Mouse (Mus musculus) testis, postnatal 14 days (tissue): Measurements from ENCODE around the gene Ifitm10.
"Not testable (repeated sequence)": the region's sequence is repeated elsewhere in the genome, so short reads cannot be mapped to it uniquely, and the experiment has no call there.

Experiments
- DNase-seq: peaks from one replicate; pipeline ENCODE4 v3.0.0; 2021; ENCODE audit warnings: low spot score

Ifitm10 gene

GRCm38 (mm10) chr7:142368856-142369255 lies 4.7 kb downstream of the Ifitm10 start:
- DNase-seq, result no peak

DNA sequence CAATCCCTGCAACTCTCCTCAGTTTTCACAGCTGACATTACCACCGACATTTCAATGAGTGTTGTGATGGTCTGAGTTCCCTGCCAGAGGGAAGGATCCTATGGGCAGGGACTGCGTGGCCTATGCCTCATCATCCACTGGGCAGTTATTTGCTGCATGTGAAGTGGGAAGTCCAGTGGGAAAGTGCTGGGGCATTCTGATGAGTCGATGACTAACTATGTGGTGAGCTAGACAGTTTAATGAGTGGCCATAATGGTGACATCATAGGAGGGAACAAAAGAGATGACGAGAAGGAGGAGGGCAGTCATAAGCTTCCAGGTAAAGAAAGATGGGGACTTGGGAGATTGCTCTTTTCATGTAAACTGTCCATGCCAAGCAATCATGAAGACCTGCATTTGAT lies 10.4 kb downstream of the Ifitm10 start:
- DNase-seq, result no peak

GRCm38 (mm10) chr7:142360743-142361142 lies 12.8 kb downstream of the Ifitm10 start:
- no peak for DNase-seq

- no peak for DNase-seq
These were observed 14.4 kb downstream of the Ifitm10 start for GRCm38 (mm10) chr7:142359129-142359528.

GRCm38 (mm10) chr7:142357566-142357965 lies 16.0 kb downstream of the Ifitm10 start:
- DNase-seq, result no peak

- no peak for DNase-seq
These were observed 18.8 kb downstream of the Ifitm10 start for GRCm38 (mm10) chr7:142354661-142355233.

- DNase-seq, result no peak
These were observed 19.7 kb downstream of the Ifitm10 start for GRCm38 (mm10) chr7:142353854-142354253.

- DNase-seq, result no peak
These were observed 22.0 kb downstream of the Ifitm10 start for GRCm38 (mm10) chr7:142351569-142351968.

DNA sequence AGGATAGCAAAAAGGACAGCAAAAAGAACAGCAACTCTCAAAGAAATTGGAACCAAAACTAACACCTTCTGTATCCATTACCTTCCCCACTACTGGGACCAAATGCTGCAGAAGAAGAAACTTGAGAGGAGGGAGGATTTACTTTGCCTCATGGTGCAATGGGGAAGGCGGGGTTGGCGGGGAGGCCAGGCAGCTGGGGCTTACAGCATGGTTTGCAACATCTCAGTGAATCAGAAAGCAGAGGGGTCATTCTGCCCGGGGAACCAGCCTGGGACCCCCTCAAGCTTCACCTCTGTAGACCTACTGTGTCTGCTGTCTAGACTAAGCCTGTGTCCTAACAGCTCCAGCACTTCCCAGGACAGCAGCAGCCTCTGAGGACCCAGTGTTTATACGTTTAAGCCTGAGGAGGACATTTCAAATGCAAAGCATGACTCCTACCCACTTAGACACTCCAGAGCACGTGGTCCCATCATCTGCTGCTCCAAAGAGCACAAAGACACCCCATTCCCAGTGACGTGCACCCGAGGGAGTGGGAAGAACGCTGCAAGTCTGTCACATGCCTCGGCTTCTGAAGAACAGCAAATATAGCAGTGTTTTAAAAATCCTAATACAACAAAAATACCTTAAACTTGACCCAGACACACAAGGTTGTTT lies 24.1 kb downstream of the Ifitm10 start:
- no peak for DNase-seq

- DNase-seq, result no peak
These were observed 26.0 kb downstream of the Ifitm10 start for GRCm38 (mm10) chr7:142347542-142347941.

GRCm38 (mm10) chr7:142342247-142342640 lies 31.3 kb downstream of the Ifitm10 start:
- DNase-seq, result no peak

GRCm38 (mm10) chr7:142341564-142342246 lies 31.8 kb downstream of the Ifitm10 start:
- no peak for DNase-seq

DNA sequence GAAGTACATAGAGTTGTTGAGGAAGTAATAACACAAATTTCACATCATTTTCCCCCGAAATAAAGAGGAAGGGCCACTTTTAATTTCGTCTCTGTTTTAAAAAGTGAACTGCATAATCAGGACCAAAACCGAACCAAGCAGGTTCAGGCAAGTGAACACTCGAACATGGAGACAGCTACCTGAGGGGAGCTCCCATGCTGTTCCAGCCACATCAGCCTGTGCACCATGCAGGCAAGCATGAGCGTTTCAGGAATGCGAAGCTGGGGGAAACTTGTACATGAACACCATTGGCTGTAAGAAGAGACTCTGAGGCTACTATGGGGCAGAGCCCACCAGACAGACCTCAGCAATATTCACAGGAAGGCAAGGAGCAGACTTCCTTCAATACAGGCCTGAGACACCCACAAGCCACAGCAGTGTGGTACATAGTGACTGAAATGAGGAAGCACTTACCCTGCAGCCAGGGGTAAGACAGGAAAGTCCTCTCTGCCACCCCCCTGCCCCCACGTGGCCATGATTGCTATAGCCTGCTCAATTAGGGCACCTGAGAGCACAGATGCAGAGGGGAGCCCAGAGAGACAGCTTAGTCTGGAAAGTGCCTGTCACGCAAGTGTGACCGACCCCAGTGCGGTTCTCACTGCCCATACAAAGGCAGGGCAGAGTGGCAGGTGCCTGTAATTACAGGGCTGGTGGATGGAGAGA lies 33.1 kb downstream of the Ifitm10 start:
- DNase-seq, result no peak

DNA sequence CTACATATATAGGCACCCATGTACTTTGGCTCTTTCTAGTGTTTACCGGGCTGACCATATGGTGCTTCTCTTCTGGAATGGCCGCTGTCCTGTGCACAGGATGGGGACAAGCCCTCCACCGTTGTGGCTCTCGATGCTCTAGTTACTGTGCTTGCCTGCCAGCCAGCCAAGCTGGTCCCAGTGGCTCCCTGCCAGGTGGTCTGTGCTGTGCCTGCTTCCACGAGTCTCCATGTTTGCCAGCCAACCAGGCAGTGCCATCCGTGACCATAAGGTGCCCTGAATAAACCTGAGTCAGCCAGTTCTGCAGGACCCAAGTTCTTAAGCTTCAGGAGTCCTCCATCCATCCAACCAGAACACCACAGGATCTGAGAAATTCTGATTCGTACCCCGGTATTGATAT lies 38.4 kb downstream of the Ifitm10 start:
- no peak for DNase-seq

GRCm38 (mm10) chr7:142334246-142334645 lies 39.3 kb downstream of the Ifitm10 start:
- DNase-seq, result peak; percentile 66

GRCm38 (mm10) chr7:142332741-142333140 lies 40.8 kb downstream of the Ifitm10 start:
- not testable (repeated sequence) for DNase-seq

DNA sequence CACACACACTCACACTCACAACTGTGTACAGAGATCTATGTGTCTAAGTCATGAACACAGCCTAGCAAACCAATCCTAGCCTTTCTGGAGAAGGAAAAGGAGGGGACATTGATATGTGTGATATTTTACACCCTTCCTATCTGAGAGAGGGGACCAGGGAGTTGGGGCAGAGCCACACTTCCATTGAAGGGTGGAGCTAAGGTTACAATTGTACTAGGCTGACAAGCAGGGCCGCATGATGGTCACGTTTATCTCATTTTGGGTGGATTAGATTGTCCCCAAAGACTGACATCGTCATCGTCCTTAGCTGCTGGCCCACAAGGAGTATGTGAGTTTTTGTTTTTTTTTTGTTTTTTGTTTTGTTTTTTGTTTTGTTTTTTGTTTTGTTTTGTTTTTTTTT lies 42.3 kb downstream of the Ifitm10 start:
- DNase-seq, result no peak

GRCm38 (mm10) chr7:142330271-142330724 lies 43.3 kb downstream of the Ifitm10 start:
- peak; percentile 33 for DNase-seq

DNA sequence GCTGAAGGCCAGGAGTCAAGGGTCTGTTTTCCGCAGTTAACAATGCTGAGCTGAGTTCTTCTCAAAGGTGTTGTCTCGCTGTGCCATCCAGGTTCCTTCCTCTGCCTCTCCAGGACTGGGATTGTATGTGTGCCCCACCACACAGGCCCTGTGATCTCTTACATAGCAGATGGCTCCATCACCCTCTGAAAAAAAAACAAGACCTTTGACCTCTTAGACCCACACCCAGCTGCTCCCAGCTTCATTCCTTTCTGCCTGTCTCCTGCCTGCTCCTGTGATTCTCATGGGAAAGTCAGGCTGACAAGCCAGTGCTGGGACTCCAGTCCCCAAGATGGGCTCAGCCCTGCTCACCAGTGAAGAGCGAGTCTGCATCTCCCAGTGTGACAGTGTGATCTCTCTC lies 45.0 kb downstream of the Ifitm10 start:
- DNase-seq, result no peak

DNA sequence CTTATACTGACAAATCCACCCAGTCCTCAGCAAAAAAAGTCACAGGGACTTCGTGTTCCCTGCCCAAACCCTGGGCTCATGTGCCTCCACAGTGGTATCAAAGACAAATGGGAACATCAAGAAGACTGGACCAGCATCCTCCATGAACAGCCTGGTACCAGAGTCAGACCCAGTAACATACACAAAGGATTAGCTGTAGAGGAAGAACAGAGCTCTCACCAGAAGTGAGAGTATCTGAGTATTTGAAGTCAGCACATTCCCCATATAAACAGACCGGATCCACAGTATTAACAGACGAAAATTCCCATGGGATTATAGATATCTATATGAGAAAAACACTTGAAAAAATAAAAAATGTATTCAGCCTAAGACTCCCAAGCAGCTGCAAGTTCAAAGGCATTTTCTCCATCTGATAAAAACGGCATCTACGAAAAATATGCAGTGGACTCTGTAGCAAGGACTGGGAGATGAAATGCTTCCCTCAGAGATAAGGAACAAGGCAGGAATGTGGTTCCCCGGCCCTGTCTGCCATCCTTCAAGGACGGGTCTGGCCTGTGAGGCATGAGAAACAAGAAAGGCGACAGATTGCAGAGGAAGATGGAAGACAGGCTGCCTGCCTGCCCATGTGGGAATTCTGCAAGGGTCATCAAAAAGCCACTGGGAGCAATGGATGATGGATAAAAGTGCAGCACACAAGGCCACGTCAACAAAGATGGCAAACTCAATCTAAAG lies 46.7 kb downstream of the Ifitm10 start:
- no peak for DNase-seq

DNA sequence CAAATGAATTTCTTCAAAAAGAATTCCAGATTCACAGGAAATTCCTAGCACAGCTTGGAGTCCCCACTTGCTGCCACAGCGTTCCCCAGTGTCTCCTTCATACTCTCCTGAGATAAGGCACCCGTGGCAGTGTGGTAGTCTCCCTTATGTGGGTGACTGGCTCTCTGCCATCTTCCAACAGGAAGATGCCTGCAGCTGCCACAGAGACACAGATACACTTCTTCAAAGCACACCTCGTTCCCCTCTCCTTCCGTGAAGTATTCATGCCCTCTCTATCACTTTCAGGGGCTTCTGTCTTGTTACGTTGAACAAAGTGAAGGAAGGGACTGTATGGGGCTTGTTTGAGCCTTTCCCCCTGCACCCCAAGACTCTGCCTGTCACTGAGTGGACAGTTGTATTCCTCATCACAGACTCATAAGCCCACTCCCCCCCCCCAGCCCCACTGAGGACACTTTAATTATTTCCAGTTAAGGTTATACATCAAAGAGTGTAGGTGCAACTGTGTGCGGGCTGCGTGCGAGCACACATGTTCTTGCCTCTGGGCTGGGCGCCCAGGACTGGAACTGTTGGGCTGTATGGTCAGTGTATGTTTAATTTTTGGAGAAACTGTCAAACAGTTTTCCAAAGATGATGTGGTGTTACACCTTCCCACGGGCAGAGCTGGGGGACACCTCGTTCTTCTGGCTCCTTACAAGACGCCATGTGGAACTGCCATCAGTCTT lies 50.0 kb downstream of the Ifitm10 start:
- DNase-seq, result no peak
